ENCODE assay signal across 9 mouse cellular contexts in genomic region chr7:136406258-136407100, GRCm38 (mm10).
DNase-seq lines count a peak whose midpoint lies in the region; ATAC-seq lines count a peak whose summit lies in the region.
"Had no signal": no experiment of that assay in that cellular context is flagged by ENCODE, and none has a peak within 500 bp of the region (broad histone marks: within the 10 kb centered on the region; RNA-seq: fewer than 3 reads in every experiment).

No protein-coding gene starts in this region.

- no peak overlapping the region for H3K9ac ChIP-seq in heart, embryonic 11.5 days (ENCODE audit: low read depth, low read length)
- no peak overlapping the region for H3K9ac ChIP-seq in hindbrain, embryonic 14.5 days
- H3K9ac ChIP-seq in lung, embryonic 15.5 days, result no peak overlapping the region; the same call in 1 of the 2 replicates

- no peaks in the 10 kb centered on the region for H3K36me3 ChIP-seq in heart, embryonic 11.5 days (ENCODE audit: control insufficient read depth, insufficient read depth, low read length)
- no peaks in the 10 kb centered on the region for H3K36me3 ChIP-seq in hindbrain, embryonic 14.5 days (replicated peaks; ENCODE audit: control insufficient read depth, insufficient read depth)
- no peaks in the 10 kb centered on the region for H3K36me3 ChIP-seq in lung, embryonic 15.5 days

- H3K4me1 ChIP-seq in heart, embryonic 11.5 days (ENCODE audit: control insufficient read depth, insufficient read depth, low read length), result peaks cover 3% of the 10 kb centered on the region; the same call in 1 of the 2 replicates
- no peaks in the 10 kb centered on the region; the same call in 1 of the 2 replicates for H3K4me1 ChIP-seq in hindbrain, embryonic 14.5 days (replicated peaks; ENCODE audit: control insufficient read depth, insufficient read depth, low read length)
- H3K4me1 ChIP-seq in lung, embryonic 15.5 days, result peaks cover 18% of the 10 kb centered on the region

- DNase-seq in heart, adult 11 months, result peak; percentile 97
- DNase-seq in forelimb bud, embryonic 11.5 days (ENCODE audit: low read depth, low spot score), result peak; percentile 89
- DNase-seq in hindbrain, embryonic 14.5 days (ENCODE audit: low spot score), result peak; percentile 39
- DNase-seq in thymus, adult 18-20 months, result no peak
- DNase-seq in thymus, postnatal 36 days, result no peak

- H3K27me3 ChIP-seq in heart, embryonic 11.5 days (ENCODE audit: control insufficient read depth, insufficient read depth, low read length), result peaks cover 2% of the 10 kb centered on the region; the same call in 1 of the 2 replicates
- no peaks in the 10 kb centered on the region for H3K27me3 ChIP-seq in hindbrain, embryonic 14.5 days (ENCODE audit: control insufficient read depth, insufficient read depth, low read length)
- peaks cover 3% of the 10 kb centered on the region; the same call in 1 of the 2 replicates for H3K27me3 ChIP-seq in lung, embryonic 15.5 days

- no peak overlapping the region for H3K4me3 ChIP-seq in heart, embryonic 11.5 days (ENCODE audit: low read depth, low read length)
- H3K4me3 ChIP-seq in hindbrain, embryonic 14.5 days (replicated peaks; ENCODE audit: low read length), result no peak overlapping the region
- H3K4me3 ChIP-seq in lung, embryonic 15.5 days, result peak overlapping the region; percentile 15
- H3K4me3 ChIP-seq: myocyte had no signal

- H3K4me2 ChIP-seq in heart, embryonic 11.5 days, result no peak overlapping the region
- no peak overlapping the region for H3K4me2 ChIP-seq in hindbrain, embryonic 14.5 days (replicated peaks)
- peak overlapping the region; percentile 44 for H3K4me2 ChIP-seq in lung, embryonic 15.5 days

- H3K27ac ChIP-seq in heart, embryonic 11.5 days (ENCODE audit: low read depth, low read length), result no peak overlapping the region
- no peak overlapping the region for H3K27ac ChIP-seq in hindbrain, embryonic 14.5 days
- peak overlapping the region; percentile 41 for H3K27ac ChIP-seq in lung, embryonic 15.5 days

- no peaks in the 10 kb centered on the region for H3K9me3 ChIP-seq in heart, embryonic 11.5 days (replicated peaks; ENCODE audit: control insufficient read depth, low read length)
- H3K9me3 ChIP-seq in hindbrain, embryonic 14.5 days (ENCODE audit: control insufficient read depth, low read length), result no peaks in the 10 kb centered on the region
- H3K9me3 ChIP-seq in lung, embryonic 15.5 days, result no peaks in the 10 kb centered on the region

- WGBS in heart, embryonic 11.5 days (ENCODE audit: insufficient replicate concordance), result 65% methylated on average over 20 of the region's 20 CpGs
- 66% methylated on average over 20 of the region's 20 CpGs for WGBS in hindbrain, embryonic 14.5 days
- WGBS in lung, embryonic 15.5 days, result 26% methylated on average over 20 of the region's 20 CpGs

- no peak for ATAC-seq in heart, embryonic 11.5 days (replicated peaks; ENCODE audit: insufficient number of reproducible peaks, low FRiP score, low TSS enrichment)
- no peak for ATAC-seq in hindbrain, embryonic 14.5 days (ENCODE audit: low FRiP score)
- peak; percentile 64; the same call in 1 of the 2 replicates for ATAC-seq in lung, embryonic 15.5 days (ENCODE audit: borderline replicate concordance, extremely low read depth, low FRiP score, low TSS enrichment)
- ATAC-seq in megakaryocyte-erythroid progenitor cell, adult 5-6 weeks (replicated peaks; ENCODE audit: low FRiP score, low TSS enrichment, poor library complexity, severe bottlenecking), result no peak

Comparison
In these comparisons a context has a peak if more than half of its experiments do, and no peak if none do; other contexts are left out.
1. DNase-seq: peak in heart, adult 11 months (single experiment), forelimb bud, embryonic 11.5 days (single experiment) and hindbrain, embryonic 14.5 days (single experiment); none in thymus, adult 18-20 months (0 of 2) and thymus, postnatal 36 days (0 of 2).